Mouse (Mus musculus): ENCODE results near the gene 1700018F24Rik. TPM values are rescaled to one million over a fixed set of nuclear protein-coding genes. Genes with fewer than 3 reads are reported as not detected.
"Not testable (repeated sequence)": the region's sequence is repeated elsewhere in the genome, so short reads cannot be mapped to it uniquely, and the experiment has no call there.

The 1700018F24Rik gene
- not detected in 2 replicates for polyA plus RNA-seq (2014; fragmentation: Nextera tagmentation; extraction: Ambion mirVana)

DNA sequence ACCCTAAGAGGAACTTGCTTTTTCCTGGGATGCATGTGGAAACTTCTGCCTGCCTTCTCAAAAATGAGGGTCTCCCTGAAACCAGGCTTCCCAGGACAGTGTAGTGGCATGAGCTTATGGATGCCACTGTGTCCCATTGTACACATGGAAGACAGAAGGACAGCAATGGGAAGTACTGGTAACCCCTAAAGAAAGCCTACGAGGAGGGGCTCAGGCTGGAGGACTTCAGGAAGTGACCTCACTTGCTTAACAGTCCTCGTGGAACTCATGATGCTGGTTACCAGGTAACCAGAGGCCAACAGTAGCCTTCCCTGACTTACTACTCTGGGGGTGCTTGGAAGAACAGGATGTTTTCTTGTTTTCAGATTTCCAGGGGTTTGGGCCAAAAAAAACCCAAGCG lies at the start of gene 1700018F24Rik:
1700018F24Rik (plus strand) TSS at position 301 of the 400 bp plus-strand sequence.
- H3K4me2 ChIP-seq; ATAC-seq (replicated peaks; ENCODE audit: insufficient number of reproducible peaks, low FRiP score, low TSS enrichment); H3K4me3 ChIP-seq (ENCODE audit: low read depth, low read length); H3K27ac ChIP-seq (ENCODE audit: low read depth, low read length); H3K9ac ChIP-seq (ENCODE audit: low read depth, low read length); H3K36me3 ChIP-seq (ENCODE audit: control insufficient read depth, insufficient read depth, low read length); H3K9me3 ChIP-seq (replicated peaks; ENCODE audit: control insufficient read depth, low read length); H3K27me3 ChIP-seq (ENCODE audit: control insufficient read depth, insufficient read depth, low read length); H3K4me1 ChIP-seq (ENCODE audit: control insufficient read depth, insufficient read depth, low read length): not testable (repeated sequence)
- WGBS (ENCODE audit: insufficient replicate concordance) = 48% methylated on average over 3 of the region's 3 CpGs

GRCm38 (mm10) chr5:144998491-144998890 lies 44.3 kb upstream of the 1700018F24Rik start:
- 39% methylated on average over 2 of the region's 2 CpGs for WGBS (ENCODE audit: insufficient replicate concordance)
- Histone ChIP-seq H3K4me1 (ENCODE audit: control insufficient read depth, insufficient read depth, low read length) (no peaks in the 10 kb centered on the region), H3K27me3 (ENCODE audit: control insufficient read depth, insufficient read depth, low read length) (no peaks in the 10 kb centered on the region), H3K27ac (ENCODE audit: low read depth, low read length) (no peak overlapping the region), H3K36me3 (ENCODE audit: control insufficient read depth, insufficient read depth, low read length) (no peaks in the 10 kb centered on the region), H3K4me2 (no peak overlapping the region), H3K9me3 (replicated peaks; ENCODE audit: control insufficient read depth, low read length) (no peaks in the 10 kb centered on the region), H3K9ac (ENCODE audit: low read depth, low read length) (no peak overlapping the region), H3K4me3 (ENCODE audit: low read depth, low read length) (no peak overlapping the region)
- ATAC-seq (replicated peaks; ENCODE audit: insufficient number of reproducible peaks, low FRiP score, low TSS enrichment) = no peak

DNA sequence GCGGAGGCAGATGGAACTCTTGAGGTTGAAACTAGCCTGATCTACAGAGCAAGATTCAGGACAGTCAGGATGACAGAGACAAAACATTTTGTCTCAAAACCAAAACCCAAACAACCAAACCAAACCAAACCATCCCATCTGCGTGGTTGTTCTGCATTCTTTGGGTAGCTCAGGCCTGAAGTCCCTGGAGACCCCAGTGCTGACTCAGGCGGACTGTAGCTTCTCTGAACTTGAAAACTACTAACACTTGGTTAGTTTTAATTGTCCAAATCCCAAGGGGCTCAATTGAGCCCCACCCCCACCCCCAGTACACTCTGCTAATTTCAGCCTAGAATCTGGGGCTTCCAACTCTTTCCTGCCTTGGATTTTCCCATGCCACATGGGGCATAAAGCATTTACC lies 39.4 kb upstream of the 1700018F24Rik start:
- no peak for ATAC-seq (replicated peaks; ENCODE audit: insufficient number of reproducible peaks, low FRiP score, low TSS enrichment)
- H3K9ac ChIP-seq (ENCODE audit: low read depth, low read length) = no peak overlapping the region
- no peak overlapping the region for H3K27ac ChIP-seq (ENCODE audit: low read depth, low read length)
- H3K36me3 ChIP-seq (ENCODE audit: control insufficient read depth, insufficient read depth, low read length) = no peaks in the 10 kb centered on the region
- H3K4me2 ChIP-seq = no peak overlapping the region
- H3K4me1 ChIP-seq (ENCODE audit: control insufficient read depth, insufficient read depth, low read length) = 0 out of 2 replicates have a peak, but pooled peaks cover 5% of the 10 kb centered on the region
- 68% methylated on average over 3 of the region's 3 CpGs for WGBS (ENCODE audit: insufficient replicate concordance)
- H3K4me3 ChIP-seq (ENCODE audit: low read depth, low read length) = no peak overlapping the region
- no peaks in the 10 kb centered on the region for H3K27me3 ChIP-seq (ENCODE audit: control insufficient read depth, insufficient read depth, low read length)
- no peaks in the 10 kb centered on the region for H3K9me3 ChIP-seq (replicated peaks; ENCODE audit: control insufficient read depth, low read length)

- Histone ChIP-seq H3K4me3 (ENCODE audit: low read depth, low read length) (no peak overlapping the region), H3K27ac (ENCODE audit: low read depth, low read length) (no peak overlapping the region), H3K4me2 (no peak overlapping the region), H3K27me3 (ENCODE audit: control insufficient read depth, insufficient read depth, low read length) (no peaks in the 10 kb centered on the region), H3K36me3 (ENCODE audit: control insufficient read depth, insufficient read depth, low read length) (no peaks in the 10 kb centered on the region), H3K9me3 (replicated peaks; ENCODE audit: control insufficient read depth, low read length) (no peaks in the 10 kb centered on the region), H3K9ac (ENCODE audit: low read depth, low read length) (no peak overlapping the region), H3K4me1 (ENCODE audit: control insufficient read depth, insufficient read depth, low read length) (0 out of 2 replicates have a peak, but pooled peaks cover 5% of the 10 kb centered on the region)
- 33% methylated on average over 9 of the region's 9 CpGs for WGBS (ENCODE audit: insufficient replicate concordance)
- 0 out of 2 replicates have a peak, but pooled peaks have one; percentile 49 for ATAC-seq (replicated peaks; ENCODE audit: insufficient number of reproducible peaks, low FRiP score, low TSS enrichment)
These were observed 38.3 kb upstream of the 1700018F24Rik start for GRCm38 (mm10) chr5:145004495-145004894.

GRCm38 (mm10) chr5:145005596-145005995 lies 37.2 kb upstream of the 1700018F24Rik start:
- Histone ChIP-seq H3K4me1 (ENCODE audit: control insufficient read depth, insufficient read depth, low read length) (0 out of 2 replicates have a peak, but pooled peaks cover 5% of the 10 kb centered on the region), H3K36me3 (ENCODE audit: control insufficient read depth, insufficient read depth, low read length) (no peaks in the 10 kb centered on the region), H3K4me2 (no peak overlapping the region), H3K27me3 (ENCODE audit: control insufficient read depth, insufficient read depth, low read length) (no peaks in the 10 kb centered on the region), H3K4me3 (ENCODE audit: low read depth, low read length) (no peak overlapping the region), H3K27ac (ENCODE audit: low read depth, low read length) (no peak overlapping the region), H3K9ac (ENCODE audit: low read depth, low read length) (no peak overlapping the region), H3K9me3 (replicated peaks; ENCODE audit: control insufficient read depth, low read length) (no peaks in the 10 kb centered on the region)
- 80% methylated on average over 6 of the region's 6 CpGs for WGBS (ENCODE audit: insufficient replicate concordance)
- no peak for ATAC-seq (replicated peaks; ENCODE audit: insufficient number of reproducible peaks, low FRiP score, low TSS enrichment)

- Histone ChIP-seq H3K4me3 (ENCODE audit: low read depth, low read length) (no peak overlapping the region), H3K4me1 (ENCODE audit: control insufficient read depth, insufficient read depth, low read length) (0 out of 2 replicates have a peak, but pooled peaks cover 5% of the 10 kb centered on the region), H3K9ac (ENCODE audit: low read depth, low read length) (no peak overlapping the region), H3K27ac (ENCODE audit: low read depth, low read length) (no peak overlapping the region), H3K4me2 (no peak overlapping the region), H3K9me3 (replicated peaks; ENCODE audit: control insufficient read depth, low read length) (no peaks in the 10 kb centered on the region), H3K36me3 (ENCODE audit: control insufficient read depth, insufficient read depth, low read length) (no peaks in the 10 kb centered on the region), H3K27me3 (ENCODE audit: control insufficient read depth, insufficient read depth, low read length) (no peaks in the 10 kb centered on the region)
- ATAC-seq (replicated peaks; ENCODE audit: insufficient number of reproducible peaks, low FRiP score, low TSS enrichment) = no peak
- WGBS (ENCODE audit: insufficient replicate concordance) = 79% methylated on average over 15 of the region's 15 CpGs
These were observed 33.7 kb upstream of the 1700018F24Rik start for GRCm38 (mm10) chr5:145008878-145009659.

GRCm38 (mm10) chr5:145014278-145014677 lies 28.5 kb upstream of the 1700018F24Rik start:
- WGBS (ENCODE audit: insufficient replicate concordance) = 83% methylated on average over 1 of the region's 1 CpGs
- Histone ChIP-seq H3K9ac (ENCODE audit: low read depth, low read length) (no peak overlapping the region), H3K4me3 (ENCODE audit: low read depth, low read length) (no peak overlapping the region), H3K4me2 (no peak overlapping the region), H3K27me3 (ENCODE audit: control insufficient read depth, insufficient read depth, low read length) (no peaks in the 10 kb centered on the region), H3K4me1 (ENCODE audit: control insufficient read depth, insufficient read depth, low read length) (peaks cover 5% of the 10 kb centered on the region; the same call in 1 of the 2 replicates), H3K9me3 (replicated peaks; ENCODE audit: control insufficient read depth, low read length) (no peaks in the 10 kb centered on the region), H3K36me3 (ENCODE audit: control insufficient read depth, insufficient read depth, low read length) (no peaks in the 10 kb centered on the region), H3K27ac (ENCODE audit: low read depth, low read length) (no peak overlapping the region)
- ATAC-seq (replicated peaks; ENCODE audit: insufficient number of reproducible peaks, low FRiP score, low TSS enrichment) = no peak

GRCm38 (mm10) chr5:145016761-145017160 lies 26.0 kb upstream of the 1700018F24Rik start:
- H3K36me3 ChIP-seq (ENCODE audit: control insufficient read depth, insufficient read depth, low read length); H3K4me2 ChIP-seq; ATAC-seq (replicated peaks; ENCODE audit: insufficient number of reproducible peaks, low FRiP score, low TSS enrichment); H3K4me3 ChIP-seq (ENCODE audit: low read depth, low read length); H3K27me3 ChIP-seq (ENCODE audit: control insufficient read depth, insufficient read depth, low read length); H3K27ac ChIP-seq (ENCODE audit: low read depth, low read length); H3K4me1 ChIP-seq (ENCODE audit: control insufficient read depth, insufficient read depth, low read length); H3K9ac ChIP-seq (ENCODE audit: low read depth, low read length); H3K9me3 ChIP-seq (replicated peaks; ENCODE audit: control insufficient read depth, low read length): not testable (repeated sequence)
- 30% methylated on average over 2 of the region's 2 CpGs for WGBS (ENCODE audit: insufficient replicate concordance)

GRCm38 (mm10) chr5:145020254-145020653 lies 22.5 kb upstream of the 1700018F24Rik start:
- not testable (repeated sequence) for ATAC-seq (replicated peaks; ENCODE audit: insufficient number of reproducible peaks, low FRiP score, low TSS enrichment)

More at GRCm38 (mm10) chr5:145020254-145020653, 22.5 kb upstream of the 1700018F24Rik start:
- H3K27ac ChIP-seq (ENCODE audit: low read depth, low read length); H3K4me3 ChIP-seq (ENCODE audit: low read depth, low read length); H3K4me1 ChIP-seq (ENCODE audit: control insufficient read depth, insufficient read depth, low read length); H3K9me3 ChIP-seq (replicated peaks; ENCODE audit: control insufficient read depth, low read length); H3K27me3 ChIP-seq (ENCODE audit: control insufficient read depth, insufficient read depth, low read length); H3K36me3 ChIP-seq (ENCODE audit: control insufficient read depth, insufficient read depth, low read length); H3K4me2 ChIP-seq; H3K9ac ChIP-seq (ENCODE audit: low read depth, low read length): not testable (repeated sequence)
- WGBS (ENCODE audit: insufficient replicate concordance) = 25% methylated on average over 1 of the region's 1 CpGs
